Mouse (Mus musculus) spleen, adult 2 months (tissue): ENCODE data around the gene Hint2.

Experiments
- CTCF ChIP-seq: fragments of 200-500 bp; IDR thresholded peaks from 2 replicates; pipeline ENCODE4 v1.5.1; 2011; ENCODE audit warnings: mild to moderate bottlenecking, inconsistent platforms; ENCODE audit not compliant: insufficient read depth, insufficient read length, insufficient replicate concordance; ENCODE audit errors: extremely low read depth
- POLR2A ChIP-seq: fragments of 200-500 bp; IDR thresholded peaks from 2 replicates; pipeline ENCODE4 v1.6.1; 2011; ENCODE audit warnings: low read depth, low read length, inconsistent platforms

DNA sequence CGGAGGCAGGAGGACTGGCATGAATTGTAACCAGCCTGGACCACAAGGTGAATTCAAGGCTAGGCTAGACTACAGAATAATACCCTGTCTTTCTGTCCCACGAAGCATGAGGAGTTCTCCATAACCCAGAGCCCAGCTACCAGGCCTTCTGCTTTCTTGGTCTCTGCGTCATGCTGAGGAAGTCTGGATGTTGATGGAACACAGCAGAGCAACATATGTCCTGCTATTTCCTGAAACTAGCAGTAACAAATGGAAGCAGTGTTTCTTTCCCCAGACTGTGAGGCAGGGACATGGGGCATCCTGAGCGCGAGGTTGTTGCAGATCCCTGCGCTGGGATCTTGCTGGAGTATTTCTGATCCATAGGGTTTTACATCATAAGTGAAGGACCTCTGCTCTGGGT, 22.3 kb upstream of the Hint2 start:
- TF ChIP-seq CTCF, result no peak
- no peak for TF ChIP-seq POLR2A
